Mouse (Mus musculus): Measurements from ENCODE around the gene Adcy6.

The Adcy6 gene

GRCm38 (mm10) chr15:98579310-98579709 lies 30.6 kb downstream of the Adcy6 start:
- in situ Hi-C loops (cut with MboI; ENCODE audit: low pct_unique_long_range_greater_than_20kb in 1 of 2, low sequenced_read_pairs in 2 of 2, unreplicated experiment in 1 of 2), result no loop called here

GRCm38 (mm10) chr15:98573293-98573692 lies 36.6 kb downstream of the Adcy6 start:
- in situ Hi-C loops (cut with MboI; ENCODE audit: low pct_unique_long_range_greater_than_20kb in 1 of 2, low sequenced_read_pairs in 2 of 2, unreplicated experiment in 1 of 2), result loop anchor here (5.0 kb wide), 1 partner anchor 44 kb away; no protein-coding TSS in a partner anchor

- in situ Hi-C loops (cut with MboI; ENCODE audit: low pct_unique_long_range_greater_than_20kb in 1 of 2, low sequenced_read_pairs in 2 of 2, unreplicated experiment in 1 of 2), result loop anchor here (5.0 kb wide), 1 partner anchor 46 kb away; no protein-coding TSS in a partner anchor
These were observed 38.9 kb downstream of the Adcy6 start, which contains the start of the genes Ccnt1 and 4930415O20Rik for GRCm38 (mm10) chr15:98570873-98571538. Gene Ccnt1, minus strand, starts transcription at chr15:98570923. Gene 4930415O20Rik, plus strand, starts transcription at chr15:98571004.

- in situ Hi-C loops (cut with MboI; ENCODE audit: low pct_unique_long_range_greater_than_20kb in 1 of 2, low sequenced_read_pairs in 2 of 2, unreplicated experiment in 1 of 2), result loop anchor here (5.0 kb wide), 1 partner anchor 47 kb away; no protein-coding TSS in a partner anchor
These were observed 40.0 kb downstream of the Adcy6 start for GRCm38 (mm10) chr15:98569795-98570365.

GRCm38 (mm10) chr15:98569216-98569615 lies 40.7 kb downstream of the Adcy6 start:
- in situ Hi-C loops (cut with MboI; ENCODE audit: low pct_unique_long_range_greater_than_20kb in 1 of 2, low sequenced_read_pairs in 2 of 2, unreplicated experiment in 1 of 2), result no loop called here

- in situ Hi-C loops (cut with MboI; ENCODE audit: low pct_unique_long_range_greater_than_20kb in 1 of 2, low sequenced_read_pairs in 2 of 2, unreplicated experiment in 1 of 2), result no loop called here
These were observed 41.4 kb downstream of the Adcy6 start for GRCm38 (mm10) chr15:98568256-98569033.

- in situ Hi-C loops (cut with MboI; ENCODE audit: low pct_unique_long_range_greater_than_20kb in 1 of 2, low sequenced_read_pairs in 2 of 2, unreplicated experiment in 1 of 2), result no loop called here
These were observed 42.4 kb downstream of the Adcy6 start for GRCm38 (mm10) chr15:98567278-98568134.

GRCm38 (mm10) chr15:98566973-98567277 lies 43.0 kb downstream of the Adcy6 start:
- in situ Hi-C loops (cut with MboI; ENCODE audit: low pct_unique_long_range_greater_than_20kb in 1 of 2, low sequenced_read_pairs in 2 of 2, unreplicated experiment in 1 of 2), result no loop called here

GRCm38 (mm10) chr15:98557186-98557585 lies 52.7 kb downstream of the Adcy6 start:
- in situ Hi-C loops (cut with MboI; ENCODE audit: low pct_unique_long_range_greater_than_20kb in 1 of 2, low sequenced_read_pairs in 2 of 2, unreplicated experiment in 1 of 2), result no loop called here

GRCm38 (mm10) chr15:98555881-98556280 lies 54.0 kb downstream of the Adcy6 start:
- in situ Hi-C loops (cut with MboI; ENCODE audit: low pct_unique_long_range_greater_than_20kb in 1 of 2, low sequenced_read_pairs in 2 of 2, unreplicated experiment in 1 of 2), result no loop called here

- in situ Hi-C loops (cut with MboI; ENCODE audit: low pct_unique_long_range_greater_than_20kb in 1 of 2, low sequenced_read_pairs in 2 of 2, unreplicated experiment in 1 of 2), result no loop called here
These were observed 57.1 kb downstream of the Adcy6 start for GRCm38 (mm10) chr15:98552758-98553157.

- in situ Hi-C loops (cut with MboI; ENCODE audit: low pct_unique_long_range_greater_than_20kb in 1 of 2, low sequenced_read_pairs in 2 of 2, unreplicated experiment in 1 of 2), result no loop called here
These were observed 63.0 kb downstream of the Adcy6 start for GRCm38 (mm10) chr15:98546843-98547242.

- in situ Hi-C loops (cut with MboI; ENCODE audit: low pct_unique_long_range_greater_than_20kb in 1 of 2, low sequenced_read_pairs in 2 of 2, unreplicated experiment in 1 of 2), result no loop called here
These were observed 64.7 kb downstream of the Adcy6 start for GRCm38 (mm10) chr15:98545151-98545550.

- in situ Hi-C loops (cut with MboI; ENCODE audit: low pct_unique_long_range_greater_than_20kb in 1 of 2, low sequenced_read_pairs in 2 of 2, unreplicated experiment in 1 of 2), result no loop called here
These were observed 66.5 kb downstream of the Adcy6 start for GRCm38 (mm10) chr15:98543341-98543740.

- in situ Hi-C loops (cut with MboI; ENCODE audit: low pct_unique_long_range_greater_than_20kb in 1 of 2, low sequenced_read_pairs in 2 of 2, unreplicated experiment in 1 of 2), result no loop called here
These were observed 68.8 kb downstream of the Adcy6 start for GRCm38 (mm10) chr15:98541064-98541463.
